Comparison of ENCODE assay signal across 22 mouse cellular contexts in genomic region chr12:117681273-117681672, GRCm38 (mm10).
DNase-seq lines count a peak whose midpoint lies in the region; ATAC-seq lines count a peak whose summit lies in the region.
"Had no signal": no experiment of that assay in that cellular context is flagged by ENCODE, and none has a peak within 500 bp of the region (broad histone marks: within the 10 kb centered on the region; RNA-seq: fewer than 3 reads in every experiment).

No protein-coding gene starts in this region.

- no peak overlapping the region for H3K9ac ChIP-seq in heart, embryonic 12.5 days
- H3K9ac ChIP-seq: embryonic facial prominence, embryonic 13.5 days; limb, embryonic 12.5 days; liver, embryonic 15.5 days had no signal

- 69% methylated on average over 4 of the region's 4 CpGs for WGBS in heart, embryonic 12.5 days

- no peaks in the 10 kb centered on the region for H3K27me3 ChIP-seq in heart, embryonic 12.5 days (replicated peaks)
- H3K27me3 ChIP-seq: embryonic facial prominence, embryonic 13.5 days; liver, embryonic 15.5 days had no signal

- no peaks in the 10 kb centered on the region for H3K9me3 ChIP-seq in heart, embryonic 12.5 days (replicated peaks)
- H3K9me3 ChIP-seq: embryonic facial prominence, embryonic 13.5 days; limb, embryonic 12.5 days; liver, embryonic 15.5 days; midbrain, embryonic 10.5 days had no signal

- H3K4me1 ChIP-seq in heart, embryonic 12.5 days (replicated peaks): peaks cover 32% of the 10 kb centered on the region
- H3K4me1 ChIP-seq: liver, embryonic 15.5 days had no signal

- no peaks in the 10 kb centered on the region for H3K36me3 ChIP-seq in heart, embryonic 12.5 days
- H3K36me3 ChIP-seq: embryonic facial prominence, embryonic 13.5 days; limb, embryonic 12.5 days; liver, embryonic 15.5 days; midbrain, embryonic 10.5 days had no signal

- no peak overlapping the region for H3K27ac ChIP-seq in heart, embryonic 12.5 days (ENCODE audit: poor library complexity, severe bottlenecking)
- H3K27ac ChIP-seq: embryonic facial prominence, embryonic 13.5 days; limb, embryonic 12.5 days; liver, embryonic 15.5 days; midbrain, embryonic 10.5 days had no signal

- no peak overlapping the region for H3K4me3 ChIP-seq in heart, embryonic 12.5 days
- H3K4me3 ChIP-seq: embryonic facial prominence, embryonic 13.5 days; heart, adult 2 months; limb, embryonic 12.5 days; liver, embryonic 15.5 days; midbrain, embryonic 10.5 days had no signal

- peak; percentile 90 for DNase-seq in heart, adult 11 months
- DNase-seq in lung, postnatal 10 days: peak; percentile 7
- DNase-seq in lung, postnatal 25 days (ENCODE audit: low spot score): no peak
- DNase-seq in R1 (ENCODE audit: low read depth, low spot score): peak; percentile 74
- peak; percentile 48 for DNase-seq in testis, postnatal 10 days (ENCODE audit: low spot score)
- DNase-seq in gastrocnemius, postnatal 4 days (ENCODE audit: low spot score in 2 of 2): no peak
- DNase-seq: cerebellum, adult 11 months; cerebellum, postnatal 10 days; gastrocnemius, postnatal 10 days; heart, adult 2 months; kidney, postnatal 4 days; layer of hippocampus, adult 9-11 months; lung, postnatal 36 days; right cerebral cortex, postnatal 4 days; thymus, adult 2 months had no signal

- no peak for ATAC-seq in heart, embryonic 12.5 days (ENCODE audit: insufficient number of reproducible peaks, low FRiP score)
- ATAC-seq: forebrain, embryonic 14.5 days; inflammation-experienced regulatory T-cells, adult 6 months had no signal

- no peak overlapping the region for H3K4me2 ChIP-seq in heart, embryonic 12.5 days
- H3K4me2 ChIP-seq: embryonic facial prominence, embryonic 13.5 days; limb, embryonic 12.5 days; liver, embryonic 15.5 days had no signal

Comparison
In these comparisons a context has a peak if more than half of its experiments do, and no peak if none do; other contexts are left out.
1. DNase-seq: peak in heart, adult 11 months (single experiment), lung, postnatal 10 days (single experiment), R1 (single experiment) and testis, postnatal 10 days (single experiment); none in lung, postnatal 25 days (single experiment) and gastrocnemius, postnatal 4 days (0 of 2).